Mouse (Mus musculus): ENCODE measurements around the gene Tcp10c.
"Not testable (repeated sequence)": the region's sequence is repeated elsewhere in the genome, so short reads cannot be mapped to it uniquely, and the experiment has no call there.

The Tcp10c gene

DNA sequence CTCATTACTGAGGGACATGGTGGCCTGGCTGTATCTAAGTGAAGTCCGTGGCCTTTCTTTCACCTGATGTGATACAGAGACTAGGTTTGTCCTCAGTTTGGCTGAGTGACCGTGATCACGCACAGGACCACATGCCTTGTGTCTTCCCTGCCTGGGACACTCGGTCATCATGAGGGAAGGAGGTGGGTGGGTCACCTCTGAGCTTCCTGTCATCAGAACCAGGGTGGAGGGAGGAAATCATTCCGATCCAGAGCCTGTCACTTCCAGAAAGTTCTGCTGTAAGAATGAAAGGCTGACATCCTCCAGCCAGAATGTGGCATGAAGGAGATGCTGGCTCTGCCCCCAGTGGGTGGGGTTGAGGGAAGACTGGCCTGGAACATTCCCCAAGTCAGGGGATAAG is 45.6 kb downstream of the Tcp10c start:
- DNase-seq = not testable (repeated sequence)

DNA sequence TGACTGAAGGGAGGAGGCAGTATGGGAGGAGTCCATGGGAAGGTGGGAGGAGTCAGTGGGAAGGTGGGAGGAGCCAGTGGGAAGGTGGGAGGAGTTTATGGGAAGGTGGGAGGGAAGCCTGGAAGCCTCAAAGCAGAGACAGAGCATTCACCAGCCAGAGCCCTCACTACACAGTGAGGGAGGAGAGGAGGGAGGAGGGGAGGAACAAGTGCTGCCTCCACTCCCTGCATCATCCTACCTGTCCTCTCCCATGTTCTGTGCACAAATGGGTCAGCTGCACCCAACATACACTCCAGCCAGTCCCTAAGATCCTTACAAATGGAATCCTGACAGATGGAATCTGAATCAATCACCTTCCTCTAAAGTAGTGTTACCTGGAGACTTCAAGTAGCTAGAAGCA is 47.7 kb downstream of the Tcp10c start:
- not testable (repeated sequence) for DNase-seq

DNA sequence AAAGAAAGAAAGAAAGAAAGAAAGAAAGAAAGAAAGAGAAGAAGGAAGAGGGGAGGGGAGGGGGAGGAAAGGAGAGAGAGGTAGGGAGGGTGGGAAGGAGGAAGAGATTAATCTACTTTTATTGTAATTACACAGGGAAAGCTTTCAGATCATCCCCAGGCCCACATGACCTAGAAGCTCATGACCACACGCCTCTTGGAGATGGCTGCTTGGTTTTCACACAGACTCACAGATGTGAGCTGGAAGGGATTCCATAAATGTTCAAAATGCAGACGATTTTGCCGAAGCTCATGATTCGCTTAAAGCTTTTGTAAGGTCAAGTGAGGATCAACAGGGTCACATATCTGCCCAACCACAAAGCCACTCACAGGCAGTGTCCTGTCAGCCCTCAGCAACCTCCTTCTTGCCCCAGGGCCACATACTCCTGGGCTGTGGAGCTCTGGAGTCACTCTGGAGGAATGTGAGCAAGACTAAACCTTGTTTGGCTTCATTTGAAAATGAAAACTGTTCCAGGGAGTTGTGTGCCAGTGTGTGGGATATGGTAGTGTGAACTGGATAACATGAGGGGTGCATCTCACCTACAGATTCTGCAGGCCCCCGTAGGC is 49.3 kb downstream of the Tcp10c start:
- DNase-seq = not testable (repeated sequence)

DNA sequence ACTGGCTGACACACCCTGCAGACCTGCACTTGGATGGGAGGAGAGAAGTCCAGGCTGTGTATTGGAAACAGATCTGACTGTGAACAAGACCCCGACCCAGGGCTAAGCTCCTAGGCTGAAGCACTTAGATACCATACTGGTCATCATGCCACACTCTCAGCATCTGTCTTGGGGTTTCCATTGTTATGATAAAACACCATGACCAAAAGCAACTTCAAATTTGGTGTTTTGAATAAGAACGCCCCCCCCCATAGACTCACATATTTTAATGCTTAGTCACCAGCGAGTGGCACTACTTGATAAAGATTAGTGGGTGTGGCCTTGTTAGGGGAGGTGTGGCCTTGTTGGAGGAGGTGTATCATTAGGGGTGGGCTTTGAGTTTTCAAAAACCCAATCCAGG is 51.7 kb downstream of the Tcp10c start:
- DNase-seq = not testable (repeated sequence)

DNA sequence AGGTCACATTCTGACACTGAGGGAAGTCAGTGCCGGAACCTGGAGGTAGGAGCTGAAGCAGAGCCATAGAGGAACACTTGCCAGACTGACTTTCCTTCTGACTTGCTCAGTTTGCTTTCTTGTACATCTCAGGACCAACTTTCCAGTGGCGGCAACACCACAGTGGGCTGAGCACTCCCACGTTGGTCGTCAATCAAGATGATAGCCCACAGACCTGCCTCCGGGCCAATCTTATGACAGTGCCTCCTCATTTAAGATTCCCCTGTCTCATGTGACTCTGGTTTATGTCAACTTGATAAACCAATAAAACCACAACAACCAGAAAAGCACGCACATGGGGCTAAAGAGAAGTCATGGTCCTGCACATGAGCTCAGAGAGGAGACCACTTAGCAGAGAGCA is 52.3 kb downstream of the Tcp10c start:
- not testable (repeated sequence) for DNase-seq

DNA sequence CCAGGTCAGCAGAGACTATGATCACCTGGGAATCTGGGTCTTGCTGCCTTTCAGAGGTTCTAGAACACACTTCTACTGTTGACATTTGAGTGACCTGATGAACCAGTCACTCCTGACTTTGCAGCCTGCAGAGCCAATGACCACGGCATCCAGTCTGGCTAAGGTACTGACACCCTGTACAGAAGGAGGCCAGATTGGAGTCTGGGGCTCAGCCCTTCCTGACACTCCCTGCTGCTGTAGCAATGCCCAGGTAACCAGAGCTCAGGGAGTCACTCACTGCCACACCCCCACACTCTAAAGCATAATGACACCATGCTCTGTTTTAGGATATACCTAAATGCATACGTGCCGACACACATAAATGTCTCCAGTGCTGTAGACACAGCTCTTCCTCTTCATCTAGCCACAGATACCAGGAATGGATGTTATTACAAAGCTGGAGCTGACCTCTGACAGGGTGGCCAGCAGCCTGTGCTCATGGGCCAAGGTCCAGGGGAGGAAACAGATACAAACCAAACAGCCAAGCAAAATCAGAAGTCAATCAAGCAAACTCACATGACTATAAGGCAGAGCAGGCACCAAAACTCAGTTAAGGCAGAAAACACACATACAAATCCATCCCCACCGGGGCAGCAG is 53.4 kb downstream of the Tcp10c start:
- DNase-seq = not testable (repeated sequence)

DNA sequence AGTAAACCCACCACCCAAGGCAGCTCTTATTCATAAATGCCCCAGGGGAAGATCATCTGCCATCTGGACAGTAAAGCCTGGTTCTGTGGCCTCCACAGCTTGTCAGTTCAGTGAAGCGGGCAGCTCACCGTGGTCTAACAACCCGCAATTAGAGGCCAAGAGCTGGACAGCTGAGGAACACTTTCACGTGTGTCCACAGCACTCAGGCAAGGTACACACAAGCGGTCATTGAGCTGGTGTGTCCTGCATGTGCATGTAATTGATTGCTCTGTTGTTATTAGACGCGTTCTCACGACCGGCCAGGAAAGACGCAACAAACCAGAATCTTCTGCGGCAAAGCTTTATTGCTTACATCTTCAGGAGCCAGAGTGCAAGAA is 53.9 kb downstream of the Tcp10c start:
- not testable (repeated sequence) for DNase-seq

DNA sequence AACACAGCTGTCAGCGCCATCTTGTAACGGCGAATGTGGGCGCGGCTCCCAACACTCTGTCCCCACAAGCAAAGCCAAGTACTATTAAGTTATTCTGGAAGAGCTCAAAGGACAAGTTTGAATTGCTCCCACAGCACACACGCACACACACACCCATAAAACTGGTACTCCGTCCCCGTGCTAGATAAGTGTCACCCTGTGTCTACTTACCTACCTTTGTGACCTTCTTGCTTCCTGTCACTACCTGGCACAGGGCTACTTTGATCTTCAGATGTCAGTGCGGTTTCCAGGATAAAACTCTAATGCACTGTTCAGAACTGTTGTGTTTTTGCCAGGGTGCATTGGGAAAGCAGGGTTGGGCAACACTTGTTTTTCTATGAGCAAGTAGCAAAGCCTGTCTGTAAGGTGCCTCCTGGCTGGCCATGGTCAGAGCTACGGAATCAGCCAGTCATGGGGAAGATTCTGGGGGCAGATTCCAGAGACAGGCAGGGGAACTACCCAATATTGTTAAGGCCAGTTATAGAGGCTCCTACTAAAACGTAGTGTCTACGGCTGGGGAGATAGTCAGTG is 66.7 kb downstream of the Tcp10c start:
- not testable (repeated sequence) for DNase-seq

DNA sequence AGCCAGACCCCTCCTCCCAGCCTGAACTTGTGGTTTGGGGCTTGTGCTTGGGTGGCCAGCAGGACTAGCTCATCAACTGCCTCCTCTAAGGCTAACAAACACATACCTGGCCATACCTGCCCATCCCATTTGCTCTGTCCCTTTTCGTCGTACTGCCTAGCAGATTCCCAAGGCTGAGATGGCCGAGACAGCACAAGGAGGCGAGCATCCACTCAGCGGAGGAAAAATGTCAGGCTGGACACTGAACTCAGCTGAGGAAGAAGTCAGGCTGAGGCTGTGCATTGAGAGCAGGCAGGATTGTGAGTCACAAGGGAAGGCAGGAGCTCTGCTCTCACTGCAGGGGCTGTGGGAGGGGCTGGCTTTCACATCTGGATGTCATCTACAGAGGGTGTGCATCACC is 68.3 kb downstream of the Tcp10c start:
- DNase-seq = not testable (repeated sequence)

DNA sequence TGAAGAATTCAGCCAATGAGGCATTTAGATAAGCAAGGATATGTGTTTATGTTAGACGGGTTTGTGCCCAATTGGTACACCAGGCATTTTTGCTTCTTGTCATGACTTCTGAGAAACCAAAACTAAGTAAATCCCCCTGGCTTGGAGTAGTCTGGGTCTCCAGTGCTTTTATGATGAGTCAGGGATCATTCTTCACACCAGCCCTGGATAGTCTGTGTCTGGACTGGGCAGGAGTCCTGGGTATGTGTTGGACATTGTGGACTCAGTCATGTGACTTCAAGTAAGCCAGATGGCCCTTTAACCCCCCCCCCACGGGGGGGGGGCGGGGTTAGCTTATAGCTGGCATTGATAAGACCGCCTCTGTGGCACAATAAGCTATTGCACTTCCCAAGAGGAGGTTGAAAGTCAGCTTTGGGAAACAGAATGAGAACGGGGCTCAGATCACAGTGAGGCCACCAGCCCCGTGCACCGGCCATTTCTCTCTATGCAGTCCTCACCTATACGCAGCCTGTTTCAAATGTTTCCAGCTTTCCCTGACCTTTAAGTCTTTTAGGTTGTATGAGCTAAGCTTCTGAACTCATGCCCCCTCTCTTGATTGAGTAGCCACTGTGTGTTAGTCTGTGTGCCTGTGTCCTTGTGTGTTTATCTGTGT is 69.1 kb downstream of the Tcp10c start:
- DNase-seq = not testable (repeated sequence)

DNA sequence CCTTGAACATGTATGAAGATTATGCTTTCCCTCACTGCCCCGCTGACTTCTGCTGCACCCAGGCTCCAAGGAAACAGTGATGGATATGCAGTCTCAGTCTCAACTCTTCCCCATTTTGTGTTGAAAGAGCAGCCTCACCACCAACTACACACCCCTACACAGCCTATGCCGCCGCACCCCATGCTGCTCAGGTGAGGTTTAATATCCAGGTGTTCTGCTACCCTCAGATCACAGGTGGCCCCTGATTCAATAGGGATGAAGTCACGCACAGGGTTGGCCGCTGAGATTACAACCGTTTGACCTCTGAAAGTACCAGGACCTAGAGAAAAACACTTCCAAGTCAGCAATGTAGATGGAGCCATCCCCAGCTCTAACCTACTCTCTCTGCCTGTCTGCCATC is 69.9 kb downstream of the Tcp10c start:
- not testable (repeated sequence) for DNase-seq

DNA sequence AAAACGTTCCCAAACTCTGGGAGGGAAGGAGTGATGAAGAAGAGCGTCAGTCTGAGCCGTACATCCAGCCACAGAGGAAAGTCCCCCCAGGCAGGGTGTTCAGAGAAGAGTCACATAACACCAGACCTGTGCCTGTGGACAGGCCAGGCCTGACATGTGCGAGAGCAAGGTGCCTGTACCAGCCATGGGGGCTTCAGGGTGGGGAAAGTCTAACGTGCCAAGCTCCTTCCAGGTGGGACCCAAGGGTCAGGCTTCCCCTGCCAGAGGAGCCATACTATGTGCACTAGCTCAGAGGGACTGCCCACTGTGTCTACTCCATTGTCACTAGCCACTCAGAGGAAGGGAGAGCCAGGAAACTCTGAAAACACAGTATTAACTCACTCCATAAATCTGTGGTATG is 71.3 kb downstream of the Tcp10c start:
- not testable (repeated sequence) for DNase-seq

DNA sequence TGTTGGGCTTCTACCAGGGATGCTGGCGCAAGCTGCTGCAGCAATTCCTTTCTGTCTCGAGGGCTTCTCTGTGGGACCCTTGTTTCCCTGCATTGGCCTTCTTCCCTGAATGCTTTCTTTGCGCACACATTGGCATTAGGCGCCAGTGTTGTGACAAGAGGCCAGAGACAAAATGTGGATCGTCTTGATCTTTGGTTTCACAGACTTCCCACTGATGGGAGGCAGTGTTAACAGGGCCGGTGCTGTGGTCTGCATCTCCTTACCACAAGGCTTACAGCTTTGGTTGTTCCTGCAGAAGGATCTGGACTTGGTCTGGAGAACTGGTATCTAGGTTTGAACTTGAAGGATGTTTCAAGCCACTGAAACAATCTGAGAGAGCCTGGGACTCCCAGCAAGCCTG is 72.1 kb downstream of the Tcp10c start:
- DNase-seq = not testable (repeated sequence)
